Mouse (Mus musculus) limb, embryonic 10.5 days (tissue): ENCODE measurements around the gene Acsm5. TPM values are rescaled to one million over a fixed set of nuclear protein-coding genes. Genes with fewer than 3 reads are reported as not detected.

Source experiments
- DNase-seq: peaks from one replicate; pipeline ENCODE4 v3.0.0-alpha.2; 2017; ENCODE audit warnings: low spot score
- H3K27ac ChIP-seq: fragments of 300-500 bp; sonication (generic); 2 replicates; pipeline ENCODE4 v1.5.1; 2016; ENCODE audit warnings: mild to moderate bottlenecking
- H3K27me3 ChIP-seq: fragments of 300-500 bp; sonication (generic); 2 replicates; pipeline ENCODE4 v1.6.1; 2016; ENCODE audit warnings: low read depth, mild to moderate bottlenecking; ENCODE audit not compliant: poor library complexity, severe bottlenecking
- H3K36me3 ChIP-seq: fragments of 300-500 bp; sonication (generic); 2 replicates; pipeline ENCODE4 v1.6.1; 2016; ENCODE audit warnings: mild to moderate bottlenecking, moderate library complexity
- H3K4me1 ChIP-seq: fragments of 300-500 bp; sonication (generic); 2 replicates; pipeline ENCODE4 v1.6.1; 2016
- H3K4me3 ChIP-seq: fragments of 300-500 bp; sonication (generic); 2 replicates; pipeline ENCODE4 v1.5.1; 2016; ENCODE audit warnings: mild to moderate bottlenecking, moderate library complexity
- H3K9me3 ChIP-seq: fragments of 300-500 bp; sonication (generic); replicated peaks from 2 replicates; pipeline ENCODE4 v1.6.1; 2016; ENCODE audit warnings: mild to moderate bottlenecking
- WGBS: fragments of 180-500 bp; shearing (Covaris S2); methylation state at CpG from one replicate; pipeline ENCODE4 v1.1.7; 2016; 5-methylcytosine and 5-hydroxymethylcytosine counted together
- polyA plus RNA-seq: library from polyadenylated mRNA; unstranded; fragments of >200 nt; fragmentation: Nextera tagmentation; extraction: Ambion mirVana; gene quantifications from 2 replicates; pipeline ENCODE4 v1.2.1, GENCODE M21; 2016

Acsm5 gene
- polyA plus RNA-seq, 1 experiment from 2014 or later = not detected

DNA sequence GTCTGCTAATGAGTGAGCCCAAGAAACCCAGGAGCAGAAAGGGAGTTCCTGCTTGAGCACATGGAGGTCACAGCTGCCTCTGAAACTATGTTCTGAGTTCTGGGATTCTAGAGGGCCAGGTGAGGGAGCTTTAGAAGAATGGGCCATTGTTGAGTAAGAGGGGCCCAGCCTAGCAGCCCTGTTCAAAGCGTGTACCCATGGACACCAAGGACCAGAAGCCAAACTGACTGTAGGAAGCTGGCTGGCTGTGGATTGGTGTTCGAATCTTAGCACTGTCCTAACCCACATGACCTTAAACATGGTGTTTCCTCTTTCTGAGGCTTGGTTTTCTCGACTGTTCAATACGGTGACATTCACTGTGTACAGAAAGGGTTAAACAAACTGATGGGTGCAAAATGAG, 4.1 kb downstream of the Acsm5 start, which contains the start of gene Pdilt:
Pdilt (minus strand) TSS at position 101 of the 400 bp plus-strand sequence.
- 83% methylated on average over 4 of the region's 4 CpGs for WGBS
- H3K9me3 ChIP-seq = no peaks in the 10 kb centered on the region
- DNase-seq = no peak

DNA sequence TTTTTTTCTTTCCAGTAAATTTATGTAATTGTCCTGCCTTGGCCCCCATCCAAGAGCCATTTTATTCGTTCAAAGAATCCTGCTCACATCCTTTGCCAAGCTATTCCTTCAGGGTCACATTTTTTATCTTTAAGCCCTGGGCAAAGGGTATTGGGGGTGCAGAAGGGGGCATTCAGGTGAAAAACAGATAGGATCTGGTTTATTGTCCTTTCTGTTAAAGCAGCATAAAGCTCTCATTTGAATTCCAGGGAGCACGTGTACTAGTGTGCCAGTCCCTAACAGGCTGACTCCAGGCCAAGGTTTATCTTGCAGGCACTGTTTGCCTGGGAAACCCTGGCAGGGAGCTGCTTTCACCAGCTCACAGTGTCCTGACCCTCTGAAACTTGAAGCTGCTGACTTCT, 6.6 kb downstream of the Acsm5 start:
- Histone ChIP-seq H3K9me3 (no peaks in the 10 kb centered on the region), H3K27me3 (no peaks in the 10 kb centered on the region), H3K36me3 (no peaks in the 10 kb centered on the region), H3K4me3 (no peak overlapping the region), H3K27ac (no peak overlapping the region), H3K4me1 (no peaks in the 10 kb centered on the region)
- DNase-seq = no peak
- WGBS = 59% methylated on average over 2 of the region's 2 CpGs

More for the DNA sequence above, 4.1 kb downstream of the Acsm5 start, which contains the start of gene Pdilt:
- Histone ChIP-seq H3K4me1 (no peaks in the 10 kb centered on the region), H3K36me3 (no peaks in the 10 kb centered on the region), H3K27me3 (no peaks in the 10 kb centered on the region), H3K4me3 (no peak within 1 kb of the TSS), H3K27ac (no peak within 1 kb of the TSS)

DNA sequence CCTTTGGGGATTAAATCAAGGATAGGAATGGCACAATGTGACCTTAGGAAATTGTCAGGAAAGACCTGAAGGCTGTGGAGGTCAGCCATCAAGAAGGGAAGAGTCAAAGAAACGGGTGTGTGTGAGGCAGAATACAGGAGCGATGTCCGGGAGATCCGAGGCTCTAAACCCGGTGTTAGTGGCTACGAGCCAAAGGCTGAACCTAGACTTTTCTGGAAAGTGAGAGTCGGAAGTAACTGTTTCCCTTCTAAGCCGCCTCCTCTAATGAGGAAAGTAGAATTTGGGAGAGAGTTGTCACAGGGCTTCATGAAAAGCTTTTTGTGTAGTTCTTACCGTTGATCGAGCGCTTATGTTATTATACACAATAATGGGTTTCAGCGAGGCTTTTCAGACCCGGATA, 7.2 kb downstream of the Acsm5 start:
- 89% methylated on average over 13 of the region's 13 CpGs for WGBS
- no peak overlapping the region for H3K27ac ChIP-seq
- H3K36me3 ChIP-seq = no peaks in the 10 kb centered on the region
- no peaks in the 10 kb centered on the region for H3K27me3 ChIP-seq
- H3K9me3 ChIP-seq = no peaks in the 10 kb centered on the region
- no peak for DNase-seq
- no peaks in the 10 kb centered on the region for H3K4me1 ChIP-seq
- no peak overlapping the region for H3K4me3 ChIP-seq

DNA sequence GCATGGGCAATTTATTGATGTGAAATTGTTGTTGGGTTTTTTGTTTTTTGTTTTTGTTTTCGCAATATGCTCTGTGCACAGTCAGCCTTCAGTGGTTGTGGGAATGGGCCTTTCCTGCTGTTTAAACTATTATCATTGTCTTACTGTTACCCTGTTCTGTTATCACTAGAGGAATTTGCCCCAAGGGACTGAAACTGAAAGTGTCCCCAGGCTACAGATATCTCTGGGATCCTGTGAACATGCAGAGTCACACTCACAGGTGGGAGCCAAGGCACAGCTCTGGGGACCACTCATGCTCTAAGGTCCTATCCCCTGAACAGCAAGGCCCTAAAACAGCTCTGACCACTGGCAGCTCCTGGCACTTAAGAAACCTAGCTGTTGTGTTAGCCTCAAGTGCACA, 7.9 kb downstream of the Acsm5 start:
- Histone ChIP-seq H3K36me3 (no peaks in the 10 kb centered on the region), H3K27ac (no peak overlapping the region), H3K27me3 (no peaks in the 10 kb centered on the region), H3K4me1 (no peaks in the 10 kb centered on the region), H3K9me3 (no peaks in the 10 kb centered on the region), H3K4me3 (no peak overlapping the region)
- 97% methylated on average over 1 of the region's 1 CpGs for WGBS
- DNase-seq = no peak

DNA sequence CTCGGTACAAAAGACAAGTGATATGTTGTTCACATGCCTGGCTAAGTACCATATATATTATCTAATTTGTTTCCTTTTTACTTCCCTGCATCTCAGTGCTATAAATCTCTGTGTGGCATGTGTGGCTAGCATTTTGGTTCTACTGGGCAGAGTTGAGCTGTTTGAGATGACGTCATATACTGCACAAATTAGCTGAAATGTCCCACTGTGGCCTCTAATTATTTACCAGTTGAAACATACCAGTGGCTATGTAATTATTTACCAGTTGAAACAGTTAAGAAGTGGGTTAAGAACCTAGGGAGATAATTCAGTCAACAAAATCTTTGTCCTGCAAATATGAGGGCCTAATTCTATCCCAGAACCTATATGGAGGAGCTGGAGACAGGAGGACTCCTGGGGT, 8.3 kb downstream of the Acsm5 start:
- no peaks in the 10 kb centered on the region for H3K27me3 ChIP-seq
- 62% methylated on average over 2 of the region's 2 CpGs for WGBS
- DNase-seq = no peak

DNA sequence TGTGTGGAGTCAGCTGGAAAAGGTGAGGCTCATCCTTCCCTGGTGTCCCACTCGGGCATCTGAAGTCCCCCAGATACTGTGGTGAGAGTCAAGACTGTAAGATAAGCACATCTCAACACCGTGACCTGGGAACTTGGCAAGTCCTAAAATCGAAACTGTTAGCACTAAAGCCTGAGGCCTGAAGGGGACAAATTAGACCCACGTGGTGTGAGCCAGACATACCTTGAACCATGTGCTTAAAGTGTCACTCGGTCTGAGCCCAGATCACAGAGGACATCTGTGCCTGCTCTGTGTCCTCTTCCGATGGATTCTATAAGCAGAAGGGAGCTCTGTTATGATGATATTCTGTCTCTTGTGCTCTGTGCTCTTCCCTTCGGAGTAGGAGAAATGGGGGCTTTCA, 9.4 kb downstream of the Acsm5 start:
- DNase-seq = no peak
- H3K36me3 ChIP-seq = no peaks in the 10 kb centered on the region
- no peaks in the 10 kb centered on the region for H3K9me3 ChIP-seq
- no peak overlapping the region for H3K4me3 ChIP-seq
- H3K4me1 ChIP-seq = no peaks in the 10 kb centered on the region
- H3K27ac ChIP-seq = no peak overlapping the region
- 67% methylated on average over 7 of the region's 7 CpGs for WGBS
- no peaks in the 10 kb centered on the region for H3K27me3 ChIP-seq

More for the DNA sequence above, 8.3 kb downstream of the Acsm5 start:
- no peaks in the 10 kb centered on the region for H3K4me1 ChIP-seq
- no peak overlapping the region for H3K4me3 ChIP-seq
- no peaks in the 10 kb centered on the region for H3K9me3 ChIP-seq
- H3K36me3 ChIP-seq = no peaks in the 10 kb centered on the region
- H3K27ac ChIP-seq = no peak overlapping the region

DNA sequence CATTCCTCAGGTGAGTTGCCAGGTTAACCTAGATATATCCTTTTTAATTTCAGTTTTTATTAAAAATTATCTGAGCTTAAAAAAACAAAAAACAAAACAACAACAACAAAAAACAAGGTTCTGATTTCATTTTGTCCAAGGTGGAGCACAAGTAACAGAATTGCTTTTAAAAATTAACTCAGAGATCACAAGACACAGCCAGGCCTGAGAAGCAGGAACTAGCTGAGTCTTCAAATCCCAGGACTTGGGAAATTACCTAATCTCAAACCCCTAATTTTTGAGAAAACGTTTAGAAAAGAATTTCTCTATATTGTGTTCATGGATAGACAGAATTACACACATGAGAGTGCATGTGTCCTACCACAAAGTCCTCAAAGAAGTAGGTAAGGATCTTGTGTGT, 13.7 kb downstream of the Acsm5 start:
- Histone ChIP-seq H3K4me1 (no peaks in the 10 kb centered on the region), H3K4me3 (no peak overlapping the region), H3K27me3 (no peaks in the 10 kb centered on the region), H3K27ac (no peak overlapping the region), H3K9me3 (no peaks in the 10 kb centered on the region), H3K36me3 (no peaks in the 10 kb centered on the region)
- DNase-seq = no peak
- WGBS = 70% methylated on average over 1 of the region's 1 CpGs

DNA sequence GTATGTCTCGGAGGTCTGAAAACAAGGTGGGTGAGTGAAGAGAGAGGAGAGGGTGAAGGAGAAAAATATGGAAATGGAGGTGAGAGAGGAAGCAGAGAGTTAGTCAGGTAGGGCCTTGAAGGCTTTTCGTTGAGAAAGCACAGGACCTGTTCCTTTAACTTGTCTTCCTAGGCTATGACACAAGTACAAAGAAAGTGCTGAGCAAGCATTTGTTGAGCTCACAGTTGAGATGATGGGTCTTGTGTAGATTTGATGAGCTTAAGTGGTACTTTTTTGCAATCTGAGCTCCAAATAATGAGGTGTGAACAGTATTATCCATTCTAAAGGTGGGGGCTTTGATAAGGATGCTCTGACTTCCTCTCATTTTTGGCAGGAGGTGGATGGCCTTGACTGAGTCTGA, 15.1 kb downstream of the Acsm5 start:
- 88% methylated on average over 2 of the region's 2 CpGs for WGBS
- no peaks in the 10 kb centered on the region for H3K36me3 ChIP-seq
- no peaks in the 10 kb centered on the region for H3K9me3 ChIP-seq
- H3K27ac ChIP-seq = no peak overlapping the region
- H3K4me3 ChIP-seq = no peak overlapping the region
- no peak for DNase-seq
- no peaks in the 10 kb centered on the region for H3K4me1 ChIP-seq
- H3K27me3 ChIP-seq = no peaks in the 10 kb centered on the region

DNA sequence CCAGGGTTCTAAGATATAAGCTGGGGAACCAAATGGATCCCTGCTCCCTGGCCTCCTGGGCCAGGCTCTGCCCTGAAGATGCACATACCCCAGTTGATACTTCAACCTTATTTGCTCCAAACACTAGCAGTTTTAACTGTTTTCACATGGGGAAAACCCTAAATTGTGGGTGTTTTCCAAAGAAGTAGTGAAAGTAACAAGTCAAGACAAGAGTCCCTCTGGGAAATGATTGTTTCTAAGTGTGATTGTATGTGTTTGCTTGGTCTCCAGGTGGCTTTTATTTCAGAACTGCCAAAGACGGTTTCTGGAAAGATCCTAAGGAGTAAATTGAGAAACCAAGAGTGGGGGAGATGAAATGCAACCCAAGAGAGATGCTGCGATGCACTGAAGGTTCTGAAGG, 23.2 kb downstream of the Acsm5 start:
- Histone ChIP-seq H3K9me3 (no peaks in the 10 kb centered on the region), H3K27me3 (no peaks in the 10 kb centered on the region), H3K4me1 (no peaks in the 10 kb centered on the region), H3K27ac (no peak overlapping the region), H3K36me3 (no peaks in the 10 kb centered on the region), H3K4me3 (no peak overlapping the region)
- no peak for DNase-seq
- WGBS = 83% methylated on average over 2 of the region's 2 CpGs

DNA sequence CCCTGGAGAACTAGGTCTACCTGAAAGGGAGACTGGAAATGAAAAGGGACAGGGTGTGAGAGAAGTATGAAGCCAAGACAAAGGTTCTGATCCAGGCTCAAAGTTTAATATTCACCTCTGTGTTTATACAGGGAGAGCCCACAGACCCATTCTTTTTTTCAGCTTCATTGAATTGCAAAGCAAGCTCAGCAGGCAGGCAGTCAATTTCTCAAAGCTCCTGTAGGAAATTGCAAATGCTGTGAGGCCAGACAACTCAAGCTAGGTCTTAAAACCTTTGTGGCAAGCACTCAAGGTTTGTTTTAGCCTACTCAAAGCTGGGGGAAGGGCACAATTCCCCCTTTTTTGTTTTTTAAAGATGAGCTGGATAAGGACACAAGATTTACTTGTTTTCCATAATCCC, 26.3 kb downstream of the Acsm5 start:
- H3K27me3 ChIP-seq = no peaks in the 10 kb centered on the region
- no peaks in the 10 kb centered on the region for H3K36me3 ChIP-seq
- H3K4me1 ChIP-seq = no peaks in the 10 kb centered on the region
- H3K27ac ChIP-seq = no peak overlapping the region
- DNase-seq = no peak
- no peak overlapping the region for H3K4me3 ChIP-seq
- no peaks in the 10 kb centered on the region for H3K9me3 ChIP-seq

DNA sequence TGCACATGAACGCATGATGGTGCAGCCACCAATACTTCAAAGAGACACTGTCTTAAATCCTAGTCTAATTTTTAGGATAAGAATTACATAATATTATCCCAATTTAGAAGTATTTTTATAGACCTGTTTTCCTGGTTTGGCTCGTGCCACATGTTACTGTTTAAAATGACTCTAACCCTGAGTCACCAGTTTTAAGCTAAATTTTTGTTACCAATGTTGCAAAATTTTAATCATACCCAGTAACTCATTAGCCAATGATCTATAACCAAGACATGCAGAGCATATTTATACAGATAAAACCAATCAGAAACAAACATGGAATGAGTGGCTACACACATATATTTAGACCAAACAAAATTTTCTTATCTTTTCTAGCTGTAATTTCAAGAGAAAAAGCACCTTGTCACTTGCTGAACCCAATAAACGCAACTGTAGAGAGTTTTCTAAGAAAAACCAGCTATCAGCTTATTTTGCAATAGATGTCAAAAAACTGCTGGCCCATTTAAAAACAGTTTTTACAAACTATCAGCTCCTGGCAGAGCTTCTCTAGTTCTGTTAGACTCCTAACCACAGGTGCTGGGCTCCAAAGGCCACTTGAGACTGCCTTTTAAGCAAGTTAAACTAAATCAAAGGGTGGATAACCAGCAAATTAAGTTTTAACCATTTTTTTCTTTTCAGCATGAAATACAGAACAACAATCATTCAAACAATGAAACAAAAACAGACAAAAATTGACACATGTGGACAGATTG, 31.4 kb downstream of the Acsm5 start:
- no peaks in the 10 kb centered on the region for H3K9me3 ChIP-seq
- WGBS = 87% methylated on average over 3 of the region's 3 CpGs
- H3K36me3 ChIP-seq = no peaks in the 10 kb centered on the region

DNA sequence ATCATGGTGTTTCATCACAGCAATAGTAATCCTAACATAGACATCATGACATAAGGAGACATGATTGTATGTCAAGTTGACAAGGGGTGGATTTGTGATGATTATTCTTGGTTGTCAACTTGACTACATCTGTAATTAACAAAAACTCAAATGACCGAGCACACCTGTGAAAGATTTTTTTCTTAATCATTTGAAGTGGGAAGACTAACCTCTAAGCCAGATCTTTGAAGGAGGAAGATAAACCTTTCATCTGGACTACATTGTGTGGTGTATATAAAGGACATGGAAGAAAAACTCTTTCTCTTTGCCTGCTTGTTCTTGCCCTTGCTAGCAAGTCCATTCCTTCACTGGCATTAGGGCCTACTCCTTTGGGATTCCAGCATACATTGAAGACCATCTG, 34.8 kb downstream of the Acsm5 start, which contains the start of gene Acsm2:
Acsm2 (plus strand) TSS at position 301 of the 400 bp plus-strand sequence.
- no peaks in the 10 kb centered on the region for H3K27me3 ChIP-seq
- no peaks in the 10 kb centered on the region for H3K9me3 ChIP-seq
- DNase-seq = no peak
- H3K4me3 ChIP-seq = no peak within 1 kb of the TSS
- H3K36me3 ChIP-seq = no peaks in the 10 kb centered on the region
- H3K4me1 ChIP-seq = no peaks in the 10 kb centered on the region
- 85% methylated on average over 1 of the region's 1 CpGs for WGBS
- H3K27ac ChIP-seq = no peak within 1 kb of the TSS

More for the DNA sequence above, 31.4 kb downstream of the Acsm5 start:
- Histone ChIP-seq H3K4me3 (no peak overlapping the region), H3K4me1 (no peaks in the 10 kb centered on the region), H3K27ac (no peak overlapping the region), H3K27me3 (no peaks in the 10 kb centered on the region)
- no peak for DNase-seq

DNA sequence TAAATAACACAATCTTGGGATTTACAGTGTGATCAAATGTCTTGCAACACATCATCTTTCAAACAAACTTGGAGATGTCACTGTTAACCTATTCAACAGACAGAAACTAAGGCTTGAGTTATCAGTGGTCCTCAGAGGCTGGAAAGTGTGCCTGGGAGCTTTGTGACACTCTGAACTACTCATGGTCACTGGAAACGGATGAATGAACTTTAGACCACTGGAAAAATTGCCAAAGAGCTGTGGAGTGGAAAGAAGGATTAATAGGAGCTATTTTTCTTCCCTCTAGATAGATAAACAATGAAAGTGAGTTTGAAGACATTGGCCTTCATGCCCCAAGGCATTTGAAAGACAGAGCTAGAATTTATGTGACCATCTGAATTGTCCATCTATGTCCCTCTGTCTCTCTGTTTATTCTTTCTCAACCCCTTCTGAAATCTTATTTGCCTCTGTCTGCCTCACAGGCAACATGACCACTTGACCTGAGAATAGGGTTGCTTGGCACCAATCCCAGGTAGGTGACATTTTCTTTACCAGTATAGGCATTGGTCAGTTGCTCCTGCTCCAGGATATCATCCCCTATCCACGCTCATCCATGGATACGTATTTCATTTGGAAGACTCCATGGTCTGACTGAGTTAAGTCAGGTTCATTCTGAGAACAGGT, 40.7 kb downstream of the Acsm5 start:
- no peak for DNase-seq
- Histone ChIP-seq H3K4me1 (no peaks in the 10 kb centered on the region), H3K27me3 (no peaks in the 10 kb centered on the region), H3K4me3 (no peak overlapping the region), H3K27ac (no peak overlapping the region), H3K36me3 (no peaks in the 10 kb centered on the region), H3K9me3 (no peaks in the 10 kb centered on the region)
- 85% methylated on average over 3 of the region's 3 CpGs for WGBS
